8 mouse cellular contexts compared by ENCODE assay signal in genomic region chr5:121848743-121849142, GRCm38 (mm10). TPM values are rescaled to one million over a fixed set of nuclear protein-coding genes. Genes with fewer than 3 reads are reported as not detected.
DNase-seq lines count a peak whose midpoint lies in the region; ATAC-seq and TF ChIP-seq lines count a peak whose summit lies in the region.

Gene Pheta1, plus strand, starts transcription at chr5:121848984.

- no peak for TF ChIP-seq EP300 in lung, postnatal 0 days (IDR thresholded peaks at IDR 0.05)

- peak within 1 kb of the TSS; percentile 60 for H3K27ac ChIP-seq in hindbrain, embryonic 11.5 days (ENCODE audit: low read depth, low read length)
- H3K27ac ChIP-seq in lung, postnatal 0 days (ENCODE audit: low read length), result peak within 1 kb of the TSS; percentile 90

- ATAC-seq in Patski, result peak; percentile 54
- ATAC-seq in hindbrain, embryonic 11.5 days (ENCODE audit: low FRiP score), result peak; percentile 90
- ATAC-seq in lung, postnatal 0 days, result peak; percentile 91

- H3K4me2 ChIP-seq in hindbrain, embryonic 11.5 days (replicated peaks; ENCODE audit: low read depth, low read length), result peak within 1 kb of the TSS; percentile 66
- peak within 1 kb of the TSS; percentile 76 for H3K4me2 ChIP-seq in lung, postnatal 0 days (replicated peaks; ENCODE audit: low read depth, low read length)

- H3K4me3 ChIP-seq in hindbrain, embryonic 11.5 days (ENCODE audit: low read depth, low read length), result peak within 1 kb of the TSS; percentile 66
- peak within 1 kb of the TSS; percentile 96 for H3K4me3 ChIP-seq in lung, postnatal 0 days (ENCODE audit: low read depth, low read length)

- TF ChIP-seq CTCF in Patski (IDR thresholded peaks at IDR 0.05), result no peak
- no peak for TF ChIP-seq CTCF in lung, postnatal 0 days (IDR thresholded peaks at IDR 0.05)

- WGBS in hindbrain, embryonic 11.5 days, result 0% methylated on average over 30 of the region's 42 CpGs
- 1% methylated on average over 28 of the region's 42 CpGs for WGBS in lung, postnatal 0 days

- H3K9ac ChIP-seq in hindbrain, embryonic 11.5 days (ENCODE audit: low read depth, low read length), result peak within 1 kb of the TSS; percentile 72
- peak within 1 kb of the TSS; percentile 84 for H3K9ac ChIP-seq in lung, postnatal 0 days (replicated peaks; ENCODE audit: low read depth)

- peaks cover 7% of the 10 kb centered on the region; the same call in 1 of the 2 replicates for H3K36me3 ChIP-seq in hindbrain, embryonic 11.5 days (ENCODE audit: control insufficient read depth, insufficient read depth, low read length)
- H3K36me3 ChIP-seq in lung, postnatal 0 days (ENCODE audit: insufficient read depth, low read length), result 0 out of 2 replicates have a peak, but pooled peaks cover 13% of the 10 kb centered on the region

- in situ Hi-C loops in Patski (cut with MboI; ENCODE audit: low pct_unique_long_range_greater_than_20kb), result loop anchor here (5.0 kb wide), 1 partner anchor 36 kb away; no protein-coding TSS in a partner anchor

- H3K27me3 ChIP-seq in Patski, result no peaks in the 10 kb centered on the region
- H3K27me3 ChIP-seq in hindbrain, embryonic 11.5 days (ENCODE audit: control insufficient read depth, insufficient read depth, low read length), result peaks cover 11% of the 10 kb centered on the region
- H3K27me3 ChIP-seq in lung, postnatal 0 days (replicated peaks; ENCODE audit: insufficient read depth, low read length), result no peaks in the 10 kb centered on the region; the same call in 1 of the 2 replicates

- POLR2A ChIA-PET in Patski (lab: Charles Lee), result no interaction called here

- peaks cover 19% of the 10 kb centered on the region for H3K4me1 ChIP-seq in hindbrain, embryonic 11.5 days (replicated peaks; ENCODE audit: control insufficient read depth, insufficient read depth, low read length)
- H3K4me1 ChIP-seq in lung, postnatal 0 days (ENCODE audit: insufficient read depth, low read depth, low read length), result peaks cover 11% of the 10 kb centered on the region

- no peaks in the 10 kb centered on the region for H3K9me3 ChIP-seq in hindbrain, embryonic 11.5 days (ENCODE audit: control insufficient read depth, low read length)
- no peaks in the 10 kb centered on the region for H3K9me3 ChIP-seq in lung, postnatal 0 days (ENCODE audit: low read length)

- CTCF ChIA-PET in Patski (lab: Charles Lee), result no interaction called here

- peak; percentile 44 for DNase-seq in Patski (ENCODE audit: low read depth, low spot score)
- DNase-seq in cerebellum, postnatal 10 days, result peak; percentile 98
- DNase-seq in frontal cortex, postnatal 10 days (ENCODE audit: low spot score in 2 of 2), result peak; percentile 83 to 90
- peak; percentile 95 for DNase-seq in hindbrain, embryonic 11.5 days (ENCODE audit: low spot score)
- peak; percentile 90 to 95 for DNase-seq in layer of hippocampus, postnatal 10 days (ENCODE audit: low spot score in 2 of 2)
- peak; percentile 94 for DNase-seq in lung, postnatal 0 days (ENCODE audit: low spot score)
- DNase-seq in ovary, postnatal 10 days (ENCODE audit: low spot score), result peak; percentile 82
- DNase-seq in thymus, postnatal 0 days (ENCODE audit: low spot score), result peak; percentile 90

RNA-seq across cellular contexts. Expression of gene Pheta1, which starts in this region (rescaled TPM):
- polyA plus RNA-seq in Patski (2021), result 17.9 TPM
- polyA plus RNA-seq in hindbrain, embryonic 11.5 days (2014; fragmentation: Nextera tagmentation; extraction: Ambion mirVana), result 27.0 and 29.3 TPM in 2 replicates
- total RNA-seq in layer of hippocampus, postnatal 10 days (2021), result 10 to 100 TPM; 12.1 to 12.2 TPM
- 22.7 and 23.4 TPM in 2 replicates for polyA plus RNA-seq in lung, postnatal 0 days (2015; fragmentation: Nextera tagmentation; extraction: Ambion mirVana)
- polyA plus RNA-seq in thymus, postnatal 0 days (2015; fragmentation: Nextera tagmentation; extraction: Ambion mirVana), result 14.0 and 15.2 TPM in 2 replicates

Comparison
In these comparisons a context has a peak if more than half of its experiments do, and no peak if none do; other contexts are left out.
1. Peak in every context shown above with its lines: DNase-seq, ATAC-seq, H3K4me3 ChIP-seq and H3K27ac ChIP-seq.
2. DNase-seq: peak in every context shown above with its lines; median percentile 98 in cerebellum, postnatal 10 days; 95 in hindbrain, embryonic 11.5 days; 94 in lung, postnatal 0 days; 92 in layer of hippocampus, postnatal 10 days; 90 in thymus, postnatal 0 days; 86 in frontal cortex, postnatal 10 days; 82 in ovary, postnatal 10 days; 44 in Patski.